Mouse (Mus musculus): ENCODE measurements around the gene Palm.
A peak's percentile ranks its signal among the peaks of the same experiment; 100 is the strongest.

DNA sequence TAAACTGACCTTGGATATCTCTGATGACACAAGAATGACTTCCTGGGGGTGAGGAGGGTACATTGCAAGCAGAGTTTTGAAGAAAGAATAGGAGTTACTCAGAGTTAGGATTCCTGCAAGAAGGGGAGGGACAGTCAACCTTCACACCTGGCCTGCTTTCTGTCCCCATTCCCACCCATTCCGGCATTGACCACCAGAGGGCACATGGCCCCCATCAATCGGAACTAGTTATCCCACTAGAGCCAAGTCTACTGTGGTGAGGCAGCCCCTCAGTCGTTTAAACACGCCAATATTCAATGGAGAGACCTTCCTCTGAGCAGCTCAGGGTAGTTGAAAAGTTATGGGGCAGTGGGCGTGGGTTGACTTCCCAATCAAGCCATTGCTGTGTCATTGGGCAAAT lies 25.0 kb upstream of the Palm start:
- TF ChIP-seq CTCF (IDR thresholded peaks at IDR 0.05; ENCODE audit: low read depth, low read length) (peak; percentile 86), POLR2A (IDR thresholded peaks at IDR 0.05; ENCODE audit: borderline replicate concordance, low read depth, low read length) (no peak)
